Mouse (Mus musculus) intestine, embryonic 14.5 days (tissue): ENCODE measurements around the gene Aox3. TPM values are rescaled to one million over a fixed set of nuclear protein-coding genes. Genes with fewer than 3 reads are reported as not detected.

Experiments
- ATAC-seq: fragments of 200-750 bp; cut with Nextera tagmentation; replicated peaks from 2 replicates; pipeline ENCODE4 v1.8.0; 2017; ENCODE audit warnings: low read depth, moderate number of reproducible peaks, moderate TSS enrichment, moderate library complexity; ENCODE audit not compliant: low FRiP score, low TSS enrichment
- DNase-seq: peaks from one replicate; pipeline ENCODE4 v3.0.0-alpha.2; 2018; ENCODE audit warnings: low spot score
- H3K27ac ChIP-seq: fragments of 300-500 bp; sonication (generic); 2 replicates; pipeline ENCODE4 v1.5.1; 2014; ENCODE audit warnings: low read depth, mild to moderate bottlenecking, control low read depth
- H3K27me3 ChIP-seq: fragments of 300-500 bp; sonication (generic); replicated peaks from 2 replicates; pipeline ENCODE4 v1.6.1; 2014; ENCODE audit warnings: low read length, control low read depth; ENCODE audit not compliant: control insufficient read depth, insufficient read depth
- H3K36me3 ChIP-seq: fragments of 300-500 bp; sonication (generic); 2 replicates; pipeline ENCODE4 v1.6.1; 2014; ENCODE audit warnings: low read length, control low read depth; ENCODE audit not compliant: control insufficient read depth, insufficient read depth
- H3K4me1 ChIP-seq: fragments of 300-500 bp; sonication (generic); replicated peaks from 2 replicates; pipeline ENCODE4 v1.6.1; 2014; ENCODE audit warnings: low read length, control low read depth, mixed read lengths; ENCODE audit not compliant: control insufficient read depth, insufficient read depth
- H3K4me2 ChIP-seq: fragments of 300-500 bp; sonication (generic); 2 replicates; pipeline ENCODE4 v1.6.1; 2014; ENCODE audit warnings: low read length
- H3K4me3 ChIP-seq: fragments of 300-500 bp; sonication (generic); 2 replicates; pipeline ENCODE4 v1.5.1; 2014; ENCODE audit warnings: low read depth, low read length, control low read depth, mixed read lengths
- H3K9ac ChIP-seq: fragments of 300-500 bp; sonication (generic); 2 replicates; pipeline ENCODE4 v1.6.1; 2014; ENCODE audit warnings: mild to moderate bottlenecking, low read length
- H3K9me3 ChIP-seq: fragments of 300-500 bp; sonication (generic); 2 replicates; pipeline ENCODE4 v1.6.1; 2016; ENCODE audit warnings: low read length, control low read depth; ENCODE audit not compliant: control insufficient read depth
- WGBS: fragments of 180-500 bp; shearing (Covaris S2); extraction: QIAGEN DNeasy Blood & Tissue Kit; methylation state at CpG from one replicate; pipeline ENCODE4 v1.1.7; 2014; 5-methylcytosine and 5-hydroxymethylcytosine counted together
- polyA plus RNA-seq: library from polyadenylated mRNA; unstranded; fragments of >200 nt; fragmentation: Nextera tagmentation; extraction: Ambion mirVana; gene quantifications from 2 replicates; pipeline ENCODE4 v1.2.1, GENCODE M21; 2014

The Aox3 gene
- polyA plus RNA-seq, 1 experiment from 2014 or later, result 0.42 TPM

DNA sequence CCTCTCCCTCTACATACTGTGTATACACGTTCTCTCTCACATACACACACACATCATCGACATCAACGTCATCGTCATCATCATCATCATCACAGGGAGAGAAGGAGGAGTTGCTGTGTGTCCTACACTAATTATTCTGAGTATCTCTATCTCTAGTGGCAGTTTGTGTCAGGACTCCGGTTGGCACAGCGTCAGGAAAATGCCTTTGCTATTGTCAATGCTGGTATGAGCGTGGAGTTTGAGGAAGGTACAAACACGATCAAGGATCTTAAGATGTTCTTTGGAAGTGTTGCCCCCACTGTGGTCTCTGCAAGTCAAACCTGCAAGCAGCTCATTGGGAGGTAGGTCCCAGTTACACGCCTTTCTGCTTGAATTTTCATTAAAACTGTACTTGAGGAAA is 126.0 kb downstream of the Aox3 start:
- Histone ChIP-seq H3K27me3 (no peaks in the 10 kb centered on the region), H3K4me3 (no peak overlapping the region), H3K9ac (no peak overlapping the region), H3K9me3 (no peaks in the 10 kb centered on the region), H3K27ac (no peak overlapping the region), H3K36me3 (no peaks in the 10 kb centered on the region), H3K4me2 (no peak overlapping the region), H3K4me1 (peaks cover 6% of the 10 kb centered on the region)
- 93% methylated on average over 9 of the region's 9 CpGs for WGBS
- no peak for DNase-seq
- no peak for ATAC-seq

DNA sequence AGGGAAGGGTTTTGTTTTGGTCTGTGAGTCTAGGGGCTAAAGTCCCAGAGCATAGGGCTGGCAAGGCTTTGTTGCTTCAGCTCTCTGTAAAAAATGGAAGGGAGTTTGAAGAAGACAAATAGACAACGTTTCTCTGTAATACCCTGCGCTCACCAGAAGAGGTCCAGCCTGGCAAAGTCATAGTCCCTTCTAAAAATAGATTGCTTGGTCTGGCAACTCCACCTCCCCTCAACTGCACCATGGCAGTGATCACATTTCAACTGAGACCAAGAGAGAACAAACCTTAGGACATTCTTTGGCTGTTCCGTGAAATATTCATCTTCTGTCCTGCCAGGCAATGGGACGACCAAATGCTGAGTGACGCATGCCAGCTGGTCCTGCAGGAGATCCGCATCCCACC is 127.4 kb downstream of the Aox3 start:
- no peaks in the 10 kb centered on the region for H3K9me3 ChIP-seq
- no peak overlapping the region for H3K27ac ChIP-seq
- H3K27me3 ChIP-seq, result no peaks in the 10 kb centered on the region
- H3K9ac ChIP-seq, result no peak overlapping the region
- 59% methylated on average over 6 of the region's 6 CpGs for WGBS
- no peak for ATAC-seq
- H3K4me1 ChIP-seq, result peaks cover 6% of the 10 kb centered on the region
- H3K4me2 ChIP-seq, result no peak overlapping the region
- DNase-seq, result no peak
- H3K36me3 ChIP-seq, result no peaks in the 10 kb centered on the region
- H3K4me3 ChIP-seq, result no peak overlapping the region

DNA sequence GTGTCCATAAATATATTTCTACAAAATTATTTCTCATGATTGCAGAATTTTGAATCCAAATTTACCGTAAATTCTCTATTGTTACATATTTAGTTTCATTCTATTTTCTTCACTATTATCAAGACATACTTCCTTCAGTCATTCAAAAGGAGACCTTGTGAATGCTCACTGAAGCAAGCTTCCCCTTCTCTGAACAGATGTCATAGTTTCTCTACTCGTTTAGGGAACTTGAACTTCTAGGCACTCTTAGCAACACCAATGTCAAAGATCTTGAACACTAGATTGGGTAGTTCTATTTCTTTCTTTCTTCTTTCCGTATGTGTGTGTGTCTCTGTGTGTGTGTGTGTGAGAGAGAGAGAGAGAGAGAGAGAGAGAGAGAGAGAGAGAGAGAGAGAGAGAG is 131.6 kb downstream of the Aox3 start:
- WGBS, result 78% methylated on average over 3 of the region's 3 CpGs
- Histone ChIP-seq H3K4me2 (no peak overlapping the region), H3K27me3 (no peaks in the 10 kb centered on the region), H3K36me3 (no peaks in the 10 kb centered on the region), H3K9ac (no peak overlapping the region), H3K4me1 (no peaks in the 10 kb centered on the region), H3K27ac (no peak overlapping the region), H3K9me3 (no peaks in the 10 kb centered on the region), H3K4me3 (no peak overlapping the region)
- ATAC-seq (no peak), DNase-seq (no peak)

DNA sequence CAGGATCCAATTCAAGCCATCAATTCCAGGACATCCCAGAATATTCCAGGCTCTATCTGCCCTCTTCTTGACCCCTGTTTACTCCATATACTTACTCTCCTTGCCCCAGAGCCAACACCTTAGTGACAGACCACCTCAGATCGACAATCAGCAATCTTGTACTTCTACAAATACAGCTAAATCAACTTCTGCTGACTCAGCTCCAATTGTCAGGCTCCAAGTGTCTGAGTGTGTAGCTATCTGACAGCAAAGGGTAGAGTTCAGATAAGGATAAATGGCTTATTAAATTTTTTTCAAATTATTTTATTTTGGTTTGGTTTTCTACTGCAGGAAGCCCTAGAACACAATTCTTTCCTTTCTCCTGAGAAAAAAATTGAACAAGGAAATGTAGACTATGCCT is 135.6 kb downstream of the Aox3 start:
- no peaks in the 10 kb centered on the region for H3K36me3 ChIP-seq
- ATAC-seq, result no peak
- no peak overlapping the region for H3K27ac ChIP-seq
- H3K9ac ChIP-seq, result no peak overlapping the region
- no peaks in the 10 kb centered on the region for H3K27me3 ChIP-seq
- no peak for DNase-seq
- no peak overlapping the region for H3K4me3 ChIP-seq
- H3K4me1 ChIP-seq, result no peaks in the 10 kb centered on the region
- WGBS, result 60% methylated on average over 1 of the region's 1 CpGs
- no peaks in the 10 kb centered on the region for H3K9me3 ChIP-seq
- H3K4me2 ChIP-seq, result no peak overlapping the region

Other genes starting within 250 kb of the Aox3 start
- gene Sgo2a, start 117.2 kb upstream of the Aox3 start, polyA plus RNA-seq, result 16.5 and 18.1 TPM in 2 replicates
- gene Kctd18, start 94.2 kb upstream of the Aox3 start, polyA plus RNA-seq, result 12.9 and 14.2 TPM in 2 replicates
- 0.05 and 0.13 TPM in 2 replicates for gene Aox1, start 83.2 kb upstream of the Aox3 start, polyA plus RNA-seq
- gene Aox4, start 97.3 kb downstream of the Aox3 start, polyA plus RNA-seq, result 0.28 and 0.87 TPM in 2 replicates
- 0.07 TPM in 1 of 2 replicates, not detected in the other for gene Aox2, start 165.2 kb downstream of the Aox3 start, polyA plus RNA-seq